Mouse (Mus musculus): ENCODE data around the gene Slc25a48. TPM values are rescaled to one million over a fixed set of nuclear protein-coding genes. Genes with fewer than 3 reads are reported as not detected.

Slc25a48 gene
- 0.02 TPM in 1 of 2 replicates, not detected in the other for polyA plus RNA-seq (2012)

DNA sequence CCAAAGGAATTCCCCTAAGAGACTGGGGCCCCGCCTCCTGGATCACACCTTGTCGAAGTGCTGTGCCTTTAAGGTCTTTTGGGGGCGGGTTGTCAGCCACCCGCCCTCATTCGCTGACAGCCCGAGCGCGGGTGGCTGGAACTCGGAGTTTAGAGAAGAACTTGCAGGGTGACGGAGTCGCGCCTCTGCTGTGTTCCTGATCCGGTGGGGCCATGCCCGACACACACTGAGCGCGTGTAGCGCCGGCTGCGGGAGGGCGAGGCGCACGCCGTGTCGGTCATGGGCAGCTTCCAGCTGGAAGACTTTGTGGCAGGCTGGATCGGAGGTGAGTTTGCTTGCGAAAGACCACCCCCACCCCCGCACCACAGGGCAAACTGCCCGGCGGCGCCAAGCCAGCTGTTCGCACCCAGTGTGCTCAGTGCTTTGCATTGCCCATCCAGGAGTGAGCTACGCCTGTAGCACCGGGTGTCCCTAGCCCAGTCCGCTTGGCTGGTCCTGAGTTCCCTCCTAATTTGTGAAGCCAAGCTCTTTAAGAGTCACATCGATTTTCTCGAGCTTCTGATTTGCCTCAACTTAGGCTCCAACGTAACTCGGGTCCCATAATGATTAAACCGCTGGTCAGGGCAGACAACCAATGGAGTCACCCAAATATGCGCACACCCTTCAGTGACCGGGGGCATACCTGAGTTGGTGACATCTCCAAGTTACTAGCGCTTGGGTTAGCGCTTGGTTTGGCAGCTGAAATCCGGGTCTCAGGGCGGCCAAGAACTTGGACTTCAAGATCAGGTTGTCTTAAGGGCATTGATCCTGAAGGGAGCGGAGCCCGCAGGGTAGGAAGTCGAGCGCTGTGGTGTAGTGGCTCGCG lies at the start of gene Slc25a48:
TSS of gene Slc25a48 (plus strand) at position 145 of the 865 bp plus-strand sequence.
- Histone ChIP-seq H3K4me3 (replicated peaks) (peak within 1 kb of the TSS; percentile 50), H3K9me3 (ENCODE audit: control insufficient read depth, low read length) (no peaks in the 10 kb centered on the region), H3K36me3 (ENCODE audit: control insufficient read depth) (no peaks in the 10 kb centered on the region), H3K4me1 (ENCODE audit: control insufficient read depth) (no peaks in the 10 kb centered on the region), H3K27me3 (ENCODE audit: control insufficient read depth) (peaks cover 37% of the 10 kb centered on the region)
- TF ChIP-seq TAL1 (IDR thresholded peaks at IDR 0.05; ENCODE audit: low read length) (no peak), GATA1 (IDR thresholded peaks at IDR 0.05; ENCODE audit: low read length) (no peak)

DNA sequence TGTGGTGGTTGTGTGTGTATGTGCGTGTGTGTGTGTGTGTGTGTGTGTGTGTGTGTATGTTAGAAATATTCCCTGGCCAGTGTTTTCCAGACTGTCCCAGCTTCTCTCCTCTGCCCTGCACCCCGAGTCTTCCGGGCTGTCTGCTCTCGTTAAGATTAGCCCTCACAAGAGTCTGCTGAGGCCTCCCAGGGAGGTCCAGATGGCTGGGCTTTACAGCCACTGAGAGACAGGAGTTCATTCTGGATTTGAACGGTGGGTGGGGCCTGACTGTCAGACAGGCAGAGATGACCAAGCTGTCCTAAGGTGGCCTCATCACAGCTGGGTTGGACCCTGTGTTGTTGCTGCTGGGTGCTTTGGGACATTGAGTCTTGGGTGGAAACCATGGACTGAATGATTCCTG lies 40.6 kb upstream of the Slc25a48 start:
- Histone ChIP-seq H3K27me3 (ENCODE audit: control insufficient read depth) (no peaks in the 10 kb centered on the region), H3K4me1 (ENCODE audit: control insufficient read depth) (no peaks in the 10 kb centered on the region), H3K4me3 (replicated peaks) (no peak overlapping the region), H3K9me3 (ENCODE audit: control insufficient read depth, low read length) (no peaks in the 10 kb centered on the region), H3K36me3 (ENCODE audit: control insufficient read depth) (no peaks in the 10 kb centered on the region)
- no peak for TF ChIP-seq TAL1 (IDR thresholded peaks at IDR 0.05; ENCODE audit: low read length)
- TF ChIP-seq GATA1 (IDR thresholded peaks at IDR 0.05; ENCODE audit: low read length), result no peak

DNA sequence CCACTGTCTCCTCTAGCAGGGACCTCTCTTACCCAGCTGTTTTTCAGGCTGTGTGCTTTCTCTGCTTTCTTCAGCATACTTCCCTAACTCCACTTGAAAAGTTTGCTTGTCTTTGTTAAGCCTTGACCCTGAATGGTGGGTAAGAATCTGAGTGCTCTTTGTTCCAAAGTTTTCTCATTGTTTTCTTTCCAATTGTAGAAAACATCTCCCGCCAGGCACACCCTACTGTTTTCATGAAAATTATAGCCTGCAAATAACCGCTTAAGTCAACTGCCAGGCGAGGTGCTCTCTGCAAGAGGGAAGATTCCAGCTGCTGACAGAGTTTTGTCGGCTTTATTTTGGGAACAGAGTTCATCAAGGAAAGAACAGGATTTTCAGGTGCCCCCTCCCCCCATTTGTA lies 37.0 kb upstream of the Slc25a48 start:
- Histone ChIP-seq H3K9me3 (ENCODE audit: control insufficient read depth, low read length) (no peaks in the 10 kb centered on the region), H3K27me3 (ENCODE audit: control insufficient read depth) (no peaks in the 10 kb centered on the region), H3K36me3 (ENCODE audit: control insufficient read depth) (no peaks in the 10 kb centered on the region), H3K4me1 (ENCODE audit: control insufficient read depth) (no peaks in the 10 kb centered on the region), H3K4me3 (replicated peaks) (no peak overlapping the region)
- no peak for TF ChIP-seq GATA1 (IDR thresholded peaks at IDR 0.05; ENCODE audit: low read length)
- no peak for TF ChIP-seq TAL1 (IDR thresholded peaks at IDR 0.05; ENCODE audit: low read length)

DNA sequence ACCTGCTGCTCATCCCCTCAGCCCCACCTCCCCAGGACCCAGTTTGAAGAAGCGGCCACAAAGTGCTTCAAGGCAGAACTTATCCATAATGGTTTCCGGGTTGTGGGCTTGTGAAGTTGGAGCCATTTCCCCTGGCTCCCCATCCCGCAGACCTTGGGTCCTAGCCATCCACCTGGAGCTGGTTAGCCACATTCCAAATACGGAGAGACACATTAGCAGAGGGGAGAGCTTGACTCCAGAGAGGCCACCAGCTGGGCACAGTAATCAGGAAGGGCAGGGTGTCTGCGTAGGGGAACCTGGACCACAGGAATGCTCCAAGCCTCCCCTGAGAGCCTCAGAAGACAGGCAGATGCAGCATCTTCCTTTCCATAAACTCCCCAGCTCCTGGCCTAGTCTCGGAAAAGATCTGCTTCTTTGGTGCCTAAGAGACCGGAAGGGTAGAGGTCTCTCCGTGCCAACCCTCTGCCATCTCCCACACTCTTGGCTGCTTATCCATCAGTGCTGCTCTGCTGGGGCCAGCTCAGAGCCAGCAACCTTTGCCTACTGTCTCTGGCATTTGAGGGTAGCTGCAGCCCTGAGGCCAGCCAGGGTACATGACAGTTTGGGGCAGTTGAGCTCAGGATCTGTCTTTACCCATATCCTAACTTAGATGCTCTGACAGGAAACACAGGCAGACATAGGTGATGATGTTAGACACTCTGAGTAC lies 34.6 kb upstream of the Slc25a48 start:
- H3K4me1 ChIP-seq (ENCODE audit: control insufficient read depth), result no peaks in the 10 kb centered on the region
- no peaks in the 10 kb centered on the region for H3K36me3 ChIP-seq (ENCODE audit: control insufficient read depth)
- H3K4me3 ChIP-seq (replicated peaks), result no peak overlapping the region
- H3K9me3 ChIP-seq (ENCODE audit: control insufficient read depth, low read length), result no peaks in the 10 kb centered on the region
- TF ChIP-seq GATA1 (IDR thresholded peaks at IDR 0.05; ENCODE audit: low read length) (no peak), TAL1 (IDR thresholded peaks at IDR 0.05; ENCODE audit: low read length) (no peak)
- no peaks in the 10 kb centered on the region for H3K27me3 ChIP-seq (ENCODE audit: control insufficient read depth)

DNA sequence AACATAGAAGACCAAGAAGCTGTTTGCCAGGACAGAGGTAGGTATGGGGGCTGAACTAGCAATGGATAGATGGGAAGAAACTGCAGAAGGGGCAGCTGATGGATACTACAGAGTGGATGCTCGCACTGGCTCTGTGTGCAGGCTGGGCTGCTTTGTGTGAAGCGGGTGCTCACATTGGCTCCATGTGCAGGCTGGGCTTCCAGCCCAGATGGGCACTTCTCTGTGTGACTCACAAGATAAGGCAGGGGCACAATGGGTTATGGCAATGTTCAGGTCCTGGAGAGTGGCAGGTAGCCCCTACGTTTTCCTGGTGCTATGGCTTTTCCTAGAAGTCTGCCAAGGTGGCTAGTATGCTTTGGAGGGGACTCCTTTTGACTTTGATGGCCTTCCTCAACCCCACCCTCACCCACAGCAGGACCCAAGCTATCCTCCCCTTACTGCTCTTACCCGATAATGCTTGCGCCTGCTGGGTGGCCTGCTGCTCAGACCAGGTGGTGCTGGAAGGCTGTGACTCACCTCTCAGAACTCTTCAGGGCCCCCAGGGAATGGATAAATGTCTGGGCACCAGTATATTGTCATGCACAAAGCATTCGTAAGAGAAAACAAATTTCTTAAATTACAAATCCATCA lies 33.5 kb upstream of the Slc25a48 start:
- Histone ChIP-seq H3K27me3 (ENCODE audit: control insufficient read depth) (no peaks in the 10 kb centered on the region), H3K4me3 (replicated peaks) (no peak overlapping the region), H3K4me1 (ENCODE audit: control insufficient read depth) (no peaks in the 10 kb centered on the region), H3K9me3 (ENCODE audit: control insufficient read depth, low read length) (no peaks in the 10 kb centered on the region), H3K36me3 (ENCODE audit: control insufficient read depth) (no peaks in the 10 kb centered on the region)
- no peak for TF ChIP-seq GATA1 (IDR thresholded peaks at IDR 0.05; ENCODE audit: low read length)
- no peak for TF ChIP-seq TAL1 (IDR thresholded peaks at IDR 0.05; ENCODE audit: low read length)

DNA sequence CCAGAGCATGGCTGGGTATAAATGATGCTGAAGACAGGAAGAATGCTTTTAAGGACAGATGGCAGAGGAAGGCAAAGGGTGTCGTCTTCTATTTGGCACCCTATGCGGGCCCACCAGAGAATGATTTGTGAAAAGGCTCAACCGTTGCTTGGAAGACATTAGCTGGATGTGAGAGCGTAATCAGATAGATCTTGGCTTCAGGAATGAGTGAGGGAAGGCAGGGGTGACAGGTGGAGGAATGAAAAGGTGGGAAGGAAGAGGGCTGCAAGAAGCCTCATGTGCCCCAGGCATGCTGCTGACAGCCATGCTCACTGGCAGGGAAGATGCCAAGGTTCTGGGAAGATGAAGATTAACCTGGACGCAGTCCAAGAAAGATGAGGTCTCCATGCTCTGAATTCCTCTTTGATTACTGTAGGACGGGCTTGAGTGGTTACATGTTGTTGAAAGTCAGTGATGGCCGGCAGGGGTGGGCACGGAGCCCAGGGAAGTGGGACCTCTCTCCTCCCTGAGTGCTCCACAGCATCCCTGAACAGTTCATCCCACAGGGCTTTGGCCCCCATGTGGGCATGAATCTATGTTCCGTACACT lies 25.8 kb upstream of the Slc25a48 start:
- H3K4me1 ChIP-seq (ENCODE audit: control insufficient read depth), result no peaks in the 10 kb centered on the region
- no peaks in the 10 kb centered on the region for H3K27me3 ChIP-seq (ENCODE audit: control insufficient read depth)
- TF ChIP-seq TAL1 (IDR thresholded peaks at IDR 0.05; ENCODE audit: low read length) (no peak), GATA1 (IDR thresholded peaks at IDR 0.05; ENCODE audit: low read length) (no peak)
- H3K36me3 ChIP-seq (ENCODE audit: control insufficient read depth), result no peaks in the 10 kb centered on the region
- H3K4me3 ChIP-seq (replicated peaks), result no peak overlapping the region
- H3K9me3 ChIP-seq (ENCODE audit: control insufficient read depth, low read length), result peaks cover 15% of the 10 kb centered on the region

DNA sequence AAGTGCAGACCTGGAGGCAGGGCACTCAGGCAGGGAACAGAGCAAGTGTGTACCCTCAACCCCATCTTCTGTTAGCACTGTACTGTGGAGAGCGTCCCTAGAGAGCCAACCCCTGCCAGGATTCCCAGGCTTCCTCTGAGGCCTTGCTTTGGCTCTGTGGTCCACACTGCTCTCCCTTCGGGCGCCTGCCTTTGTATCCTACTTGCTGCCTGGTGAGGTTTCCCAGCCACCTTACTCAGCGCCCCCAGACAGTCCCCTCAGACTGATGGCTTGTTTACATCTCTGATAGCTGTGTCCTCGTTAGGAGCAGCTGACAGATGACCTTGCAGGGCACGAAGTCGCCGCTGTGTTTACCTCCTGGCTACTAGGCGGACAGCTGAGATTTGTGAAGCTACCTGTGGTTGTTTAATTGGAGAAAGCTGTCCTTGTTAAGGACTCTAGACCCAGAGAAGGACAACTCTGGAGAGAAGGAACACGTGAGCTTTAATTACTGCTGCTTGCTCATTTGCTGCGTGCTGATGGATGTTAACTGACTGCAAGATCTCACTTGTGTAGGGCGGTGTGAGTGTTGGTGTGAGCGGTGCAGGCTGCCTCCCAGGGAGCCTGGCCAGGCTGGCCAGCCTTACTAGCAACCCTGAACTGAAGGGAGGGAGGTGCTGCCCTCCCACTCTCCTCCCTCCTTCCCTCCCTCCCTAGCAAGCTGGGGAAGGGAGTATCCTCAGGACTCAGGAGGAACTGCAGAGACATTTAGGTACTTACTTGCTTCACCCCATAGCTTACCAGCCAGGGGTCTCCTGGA lies 19.3 kb upstream of the Slc25a48 start:
- H3K27me3 ChIP-seq (ENCODE audit: control insufficient read depth), result no peaks in the 10 kb centered on the region
- H3K36me3 ChIP-seq (ENCODE audit: control insufficient read depth), result no peaks in the 10 kb centered on the region
- no peak for TF ChIP-seq TAL1 (IDR thresholded peaks at IDR 0.05; ENCODE audit: low read length)
- peaks cover 6% of the 10 kb centered on the region for H3K9me3 ChIP-seq (ENCODE audit: control insufficient read depth, low read length)
- no peaks in the 10 kb centered on the region for H3K4me1 ChIP-seq (ENCODE audit: control insufficient read depth)
- no peak overlapping the region for H3K4me3 ChIP-seq (replicated peaks)

DNA sequence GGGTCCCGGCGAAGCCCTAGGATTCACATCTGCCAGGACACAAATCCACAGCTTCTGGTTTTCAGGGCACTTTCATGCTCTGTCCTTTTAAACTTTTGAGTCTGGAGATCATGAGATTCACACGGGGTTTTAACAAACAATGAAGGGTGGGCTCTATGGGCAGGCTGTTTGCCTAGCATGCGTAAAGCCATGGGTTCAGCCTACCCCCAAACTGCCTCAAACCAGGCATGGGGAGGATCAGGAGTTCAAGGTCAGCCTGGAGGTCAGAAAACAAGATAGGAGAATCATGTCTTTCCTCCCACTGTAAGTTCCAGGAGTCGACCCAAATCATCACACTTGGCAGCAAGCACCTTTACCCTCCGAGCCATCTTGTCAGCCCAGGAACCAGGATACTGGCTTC lies 18.6 kb upstream of the Slc25a48 start:
- peaks cover 1% of the 10 kb centered on the region; the same call in 1 of the 2 replicates for H3K9me3 ChIP-seq (ENCODE audit: control insufficient read depth, low read length)
- no peaks in the 10 kb centered on the region for H3K36me3 ChIP-seq (ENCODE audit: control insufficient read depth)
- H3K27me3 ChIP-seq (ENCODE audit: control insufficient read depth), result no peaks in the 10 kb centered on the region
- no peaks in the 10 kb centered on the region for H3K4me1 ChIP-seq (ENCODE audit: control insufficient read depth)
- H3K4me3 ChIP-seq (replicated peaks), result no peak overlapping the region
- TF ChIP-seq GATA1 (IDR thresholded peaks at IDR 0.05; ENCODE audit: low read length) (no peak), TAL1 (IDR thresholded peaks at IDR 0.05; ENCODE audit: low read length) (no peak)
